Mouse (Mus musculus) myocyte (in vitro differentiated cells): ENCODE data around the gene Safb.

ENCODE experiments used
- CEBPB ChIP-seq: IDR thresholded peaks from 2 replicates; pipeline ENCODE4 v1.6.1; 2011; ENCODE audit warnings: mild to moderate bottlenecking, moderate library complexity; ENCODE audit not compliant: poor library complexity, insufficient read depth, severe bottlenecking
- E2F4 ChIP-seq: IDR thresholded peaks from one replicate; pipeline ENCODE4 v1.6.1; 2011; ENCODE audit warnings: mild to moderate bottlenecking, control low read depth, moderate library complexity; ENCODE audit not compliant: insufficient read depth
- MYOD1 ChIP-seq, 3 experiments: IDR thresholded peaks; one replicate each; pipeline ENCODE4 v1.6.1; 2011; ENCODE audit warnings: control low read depth in 2 of 3, low read depth in 2 of 3, mild to moderate bottlenecking in 2 of 3, moderate library complexity in 1 of 3; ENCODE audit not compliant: insufficient read length in 2 of 3, control insufficient read depth in 1 of 3
- POLR2A ChIP-seq: IDR thresholded peaks from one replicate; pipeline ENCODE4 v1.6.1; 2011; ENCODE audit warnings: low read depth, mild to moderate bottlenecking, control low read depth, moderate library complexity; ENCODE audit not compliant: insufficient read length
- POLR2AphosphoS2 ChIP-seq: IDR thresholded peaks from one replicate; pipeline ENCODE4 v1.6.1; 2011; ENCODE audit warnings: low read depth, control low read depth; ENCODE audit not compliant: insufficient read length
- SRF ChIP-seq: IDR thresholded peaks from one replicate; pipeline ENCODE4 v1.6.1; 2011; ENCODE audit warnings: low read depth; ENCODE audit not compliant: control insufficient read depth, insufficient read length

GRCm38 (mm10) chr17:56626260-56626659 is 41.6 kb downstream of the Safb start:
- TF ChIP-seq E2F4 (no peak), POLR2A (no peak), MYOD1 (IDR thresholded peaks at IDR 0.05; ENCODE audit: control insufficient read depth in 1 of 3, insufficient read length in 2 of 3, low read depth in 2 of 3) (no peak), SRF (no peak), POLR2AphosphoS2 (peak; percentile 17), CEBPB (no peak)
